Mouse (Mus musculus) neural tube, embryonic 11.5 days (tissue): ENCODE data around the gene Gm20388. TPM values are rescaled to one million over a fixed set of nuclear protein-coding genes. Genes with fewer than 3 reads are reported as not detected.
A peak's percentile ranks its signal among the peaks of the same experiment; 100 is the strongest.

ENCODE experiments used
- ATAC-seq: fragments of 200-750 bp; cut with Nextera tagmentation; 2 replicates; pipeline ENCODE4 v1.8.0; 2017; ENCODE audit warnings: moderate number of reproducible peaks, mild to moderate bottlenecking, moderate TSS enrichment, moderate library complexity; ENCODE audit not compliant: insufficient read depth, low FRiP score, low TSS enrichment
- DNase-seq: peaks from one replicate; pipeline ENCODE4 v3.0.0-alpha.2; 2015; ENCODE audit warnings: low spot score
- H3K27ac ChIP-seq: fragments of 300-500 bp; sonication (generic); 2 replicates; pipeline ENCODE4 v1.5.1; 2014; ENCODE audit warnings: low read depth, mild to moderate bottlenecking, low read length
- H3K27me3 ChIP-seq: fragments of 300-500 bp; sonication (generic); 2 replicates; pipeline ENCODE4 v1.6.1; 2014; ENCODE audit warnings: mild to moderate bottlenecking, low read length, mixed read lengths; ENCODE audit not compliant: control insufficient read depth, insufficient read depth
- H3K36me3 ChIP-seq: fragments of 300-500 bp; sonication (generic); 2 replicates; pipeline ENCODE4 v1.6.1; 2014; ENCODE audit warnings: mild to moderate bottlenecking, low read length, moderate library complexity, mixed read lengths; ENCODE audit not compliant: control insufficient read depth, insufficient read depth
- H3K4me1 ChIP-seq: fragments of 300-500 bp; sonication (generic); 2 replicates; pipeline ENCODE4 v1.6.1; 2014; ENCODE audit warnings: low read length, mixed read lengths; ENCODE audit not compliant: control insufficient read depth, insufficient read depth
- H3K4me2 ChIP-seq: fragments of 300-500 bp; sonication (generic); 2 replicates; pipeline ENCODE4 v1.6.1; 2014; ENCODE audit warnings: low read depth, mild to moderate bottlenecking, moderate library complexity
- H3K4me3 ChIP-seq: fragments of 300-500 bp; sonication (generic); 2 replicates; pipeline ENCODE4 v1.5.1; 2014; ENCODE audit warnings: low read depth, low read length
- H3K9ac ChIP-seq: fragments of 300-500 bp; sonication (generic); 2 replicates; pipeline ENCODE4 v1.6.1; 2014; ENCODE audit warnings: mild to moderate bottlenecking, low read length
- H3K9me3 ChIP-seq: fragments of 300-500 bp; sonication (generic); 2 replicates; pipeline ENCODE4 v1.6.1; 2016; ENCODE audit warnings: low read length; ENCODE audit not compliant: control insufficient read depth
- WGBS: fragments of 180-500 bp; shearing (Covaris S2); extraction: QIAGEN DNeasy Blood & Tissue Kit; methylation state at CpG from one replicate; pipeline ENCODE4 v1.1.7; 2014; 5-methylcytosine and 5-hydroxymethylcytosine counted together
- polyA plus RNA-seq: library from polyadenylated mRNA; unstranded; fragments of >200 nt; fragmentation: Nextera tagmentation; extraction: Ambion mirVana; gene quantifications from 2 replicates; pipeline ENCODE4 v1.2.1, GENCODE M21; 2014

The Gm20388 gene
- polyA plus RNA-seq, 1 experiment from 2014 or later, result not detected

GRCm38 (mm10) chr8:122551265-122552051 is 2640.8 kb downstream of the Gm20388 start, which contains the start of gene Piezo1:
Piezo1 (minus strand) TSS chr8:122551329.
- 0 out of 2 replicates have a peak, but pooled peaks cover 4% of the 10 kb centered on the region for H3K4me1 ChIP-seq
- peak within 1 kb of the TSS; percentile 49 for H3K4me3 ChIP-seq
- no peaks in the 10 kb centered on the region for H3K36me3 ChIP-seq
- H3K4me2 ChIP-seq, result peak within 1 kb of the TSS; percentile 81
- peak; percentile 35; the same call in 1 of the 2 replicates for ATAC-seq
- peak; percentile 83 for DNase-seq
- peaks cover 19% of the 10 kb centered on the region for H3K27me3 ChIP-seq
- H3K9me3 ChIP-seq, result no peaks in the 10 kb centered on the region
- peak within 1 kb of the TSS; percentile 74 for H3K9ac ChIP-seq
- H3K27ac ChIP-seq, result 0 out of 2 replicates have a peak within 1 kb of the TSS, but pooled peaks have one; percentile 14
- 13% methylated on average over 48 of the region's 56 CpGs for WGBS

GRCm38 (mm10) chr8:122554786-122555185 is 2644.1 kb downstream of the Gm20388 start:
- WGBS, result 86% methylated on average over 6 of the region's 6 CpGs
- Histone ChIP-seq H3K27ac (no peak overlapping the region), H3K4me2 (no peak overlapping the region), H3K4me1 (0 out of 2 replicates have a peak, but pooled peaks cover 4% of the 10 kb centered on the region), H3K36me3 (no peaks in the 10 kb centered on the region), H3K27me3 (peaks cover 19% of the 10 kb centered on the region), H3K9ac (no peak overlapping the region), H3K4me3 (no peak overlapping the region), H3K9me3 (no peaks in the 10 kb centered on the region)
- DNase-seq, result no peak
- no peak for ATAC-seq

DNA sequence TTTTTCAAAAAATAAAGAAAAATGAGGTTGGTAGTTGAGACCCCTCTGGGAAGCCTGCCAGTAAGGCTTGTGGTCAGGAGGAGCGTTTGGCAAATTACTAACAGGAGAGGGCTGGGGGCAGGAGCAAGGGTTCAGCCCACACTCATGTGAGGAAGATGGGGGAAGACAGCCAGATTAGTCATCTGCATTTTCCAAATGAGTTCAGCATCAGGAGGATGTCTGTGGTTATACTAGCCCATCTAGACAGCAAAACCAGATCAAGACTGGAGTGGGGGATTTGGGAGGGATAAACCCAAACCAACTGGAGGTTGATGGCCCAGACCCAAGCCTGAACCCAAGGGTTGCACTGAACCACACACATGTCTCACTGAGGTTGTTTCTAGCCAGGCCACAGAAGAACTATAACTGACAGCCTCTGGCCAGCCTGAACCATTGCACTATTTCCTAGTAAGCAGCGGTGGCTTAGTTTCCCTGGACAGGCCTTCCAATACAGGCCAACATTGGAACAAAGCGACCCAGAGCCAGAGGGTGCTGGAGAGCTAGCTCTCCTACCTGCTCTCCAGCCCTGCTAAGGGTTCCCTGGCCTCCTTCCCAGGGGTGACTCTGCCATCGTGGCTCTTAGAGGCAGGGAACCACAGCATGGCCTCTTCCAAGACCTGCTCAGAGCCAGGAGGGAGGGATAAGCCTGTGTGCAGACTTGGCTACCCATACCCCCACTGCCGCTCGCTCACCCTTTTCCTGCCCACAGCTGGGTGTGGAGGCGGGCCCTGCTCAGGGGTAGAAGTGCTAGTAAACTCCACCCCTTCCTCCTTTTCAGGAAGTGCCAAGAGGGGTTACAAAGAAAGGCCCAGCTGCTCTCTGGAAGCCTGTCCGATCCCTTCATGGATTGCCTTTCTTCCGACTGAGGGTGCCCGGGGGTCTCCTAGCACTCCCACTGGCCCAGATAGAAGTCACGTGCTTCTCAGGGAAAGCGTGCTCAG is 2645.7 kb downstream of the Gm20388 start:
- 59% methylated on average over 12 of the region's 12 CpGs for WGBS
- peak overlapping the region; percentile 18; the same call in 1 of the 2 replicates for H3K9ac ChIP-seq
- no peaks in the 10 kb centered on the region for H3K4me1 ChIP-seq
- DNase-seq, result no peak
- peaks cover 6% of the 10 kb centered on the region for H3K27me3 ChIP-seq
- H3K27ac ChIP-seq, result no peak overlapping the region
- no peaks in the 10 kb centered on the region for H3K36me3 ChIP-seq
- no peak overlapping the region for H3K4me2 ChIP-seq
- no peak for ATAC-seq
- H3K9me3 ChIP-seq, result no peaks in the 10 kb centered on the region
- H3K4me3 ChIP-seq, result no peak overlapping the region

DNA sequence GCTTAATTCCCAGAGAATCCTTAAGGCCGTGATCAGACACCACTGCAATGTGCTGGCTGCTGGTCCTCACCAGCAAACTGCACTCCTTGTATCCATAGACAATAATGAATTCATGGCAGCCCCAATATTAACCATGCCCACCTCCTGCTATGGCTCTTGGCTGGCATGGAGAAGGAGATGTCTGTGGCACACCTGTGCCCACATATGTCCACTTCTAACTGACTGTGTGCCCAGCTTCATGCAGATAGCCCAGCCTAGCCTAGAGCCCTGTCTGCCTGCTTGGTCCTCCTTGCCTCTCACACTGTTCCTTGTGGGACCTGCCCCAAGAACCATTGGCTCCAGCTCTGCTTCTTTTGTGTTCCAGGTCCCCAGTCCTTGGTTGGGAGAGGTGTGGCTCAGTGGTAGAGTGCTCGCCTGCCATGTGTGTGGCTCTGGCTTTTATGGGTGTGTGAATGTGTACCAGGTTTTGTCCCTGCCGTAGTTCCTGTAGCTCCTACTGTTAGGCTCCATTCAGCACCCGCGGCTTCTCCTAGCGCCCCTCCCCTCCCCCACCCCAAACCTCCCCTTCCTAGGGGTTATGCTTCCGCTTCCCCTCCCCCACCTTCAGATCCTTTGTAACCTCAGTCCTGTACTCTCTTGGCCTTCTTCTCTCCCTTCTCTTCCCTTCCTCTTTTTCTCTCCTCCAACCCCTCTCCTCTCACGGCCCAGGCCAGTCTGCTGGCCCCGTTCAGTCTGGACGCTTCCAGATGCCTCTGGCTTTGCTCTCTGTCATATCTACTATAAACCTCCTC is 2646.8 kb downstream of the Gm20388 start:
- H3K4me1 ChIP-seq, result no peaks in the 10 kb centered on the region
- H3K27me3 ChIP-seq, result no peaks in the 10 kb centered on the region
- no peak for DNase-seq
- H3K9ac ChIP-seq, result no peak overlapping the region
- no peak for ATAC-seq
- H3K36me3 ChIP-seq, result no peaks in the 10 kb centered on the region
- no peak overlapping the region for H3K27ac ChIP-seq
- no peaks in the 10 kb centered on the region for H3K9me3 ChIP-seq
- WGBS, result 48% methylated on average over 10 of the region's 10 CpGs
- H3K4me3 ChIP-seq, result no peak overlapping the region
- no peak overlapping the region for H3K4me2 ChIP-seq

DNA sequence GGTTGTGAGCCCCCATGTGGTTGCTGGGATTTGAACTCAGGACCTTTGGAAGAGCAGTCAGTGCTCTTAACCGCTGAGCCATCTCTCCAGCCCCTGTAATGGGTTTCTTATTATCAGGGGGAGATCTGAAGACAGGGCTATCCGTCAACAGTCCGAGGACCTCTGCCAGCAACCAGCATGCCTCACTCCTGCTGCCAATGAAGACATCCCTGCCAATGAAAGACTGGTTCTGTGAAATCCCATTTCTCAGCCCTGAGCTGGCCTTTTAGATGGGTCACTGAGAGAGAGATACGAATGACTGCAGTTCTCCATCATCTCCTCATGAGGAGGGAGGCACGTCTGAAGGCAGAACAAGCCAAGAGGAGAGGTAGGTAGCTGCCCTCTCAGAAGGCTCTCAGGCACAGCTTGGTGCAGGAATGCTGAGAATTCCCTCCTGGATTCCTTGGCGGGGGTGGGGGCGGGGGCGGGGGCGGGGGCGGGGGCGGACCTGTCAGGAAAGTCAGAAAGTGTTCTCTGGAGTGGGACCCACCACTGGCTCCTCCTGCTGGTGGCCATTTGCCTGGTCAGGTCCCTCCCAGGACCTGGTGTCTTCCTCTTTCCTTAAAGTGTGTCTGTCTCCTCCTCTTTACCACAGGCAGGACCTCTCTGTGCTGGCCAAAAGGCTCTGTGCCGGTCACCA is 2648.2 kb downstream of the Gm20388 start:
- Histone ChIP-seq H3K9me3 (no peaks in the 10 kb centered on the region), H3K4me2 (no peak overlapping the region), H3K27me3 (no peaks in the 10 kb centered on the region), H3K4me1 (no peaks in the 10 kb centered on the region), H3K27ac (no peak overlapping the region), H3K9ac (no peak overlapping the region), H3K4me3 (no peak overlapping the region), H3K36me3 (no peaks in the 10 kb centered on the region)
- ATAC-seq (no peak), DNase-seq (no peak)
- 15% methylated on average over 12 of the region's 12 CpGs for WGBS

GRCm38 (mm10) chr8:122561199-122561598 is 2650.6 kb downstream of the Gm20388 start:
- DNase-seq, result no peak
- Histone ChIP-seq H3K4me1 (no peaks in the 10 kb centered on the region), H3K27ac (no peak overlapping the region), H3K9me3 (no peaks in the 10 kb centered on the region), H3K4me2 (no peak overlapping the region), H3K27me3 (no peaks in the 10 kb centered on the region), H3K4me3 (no peak overlapping the region), H3K9ac (no peak overlapping the region), H3K36me3 (no peaks in the 10 kb centered on the region)
- ATAC-seq, result no peak
- 88% methylated on average over 5 of the region's 5 CpGs for WGBS

DNA sequence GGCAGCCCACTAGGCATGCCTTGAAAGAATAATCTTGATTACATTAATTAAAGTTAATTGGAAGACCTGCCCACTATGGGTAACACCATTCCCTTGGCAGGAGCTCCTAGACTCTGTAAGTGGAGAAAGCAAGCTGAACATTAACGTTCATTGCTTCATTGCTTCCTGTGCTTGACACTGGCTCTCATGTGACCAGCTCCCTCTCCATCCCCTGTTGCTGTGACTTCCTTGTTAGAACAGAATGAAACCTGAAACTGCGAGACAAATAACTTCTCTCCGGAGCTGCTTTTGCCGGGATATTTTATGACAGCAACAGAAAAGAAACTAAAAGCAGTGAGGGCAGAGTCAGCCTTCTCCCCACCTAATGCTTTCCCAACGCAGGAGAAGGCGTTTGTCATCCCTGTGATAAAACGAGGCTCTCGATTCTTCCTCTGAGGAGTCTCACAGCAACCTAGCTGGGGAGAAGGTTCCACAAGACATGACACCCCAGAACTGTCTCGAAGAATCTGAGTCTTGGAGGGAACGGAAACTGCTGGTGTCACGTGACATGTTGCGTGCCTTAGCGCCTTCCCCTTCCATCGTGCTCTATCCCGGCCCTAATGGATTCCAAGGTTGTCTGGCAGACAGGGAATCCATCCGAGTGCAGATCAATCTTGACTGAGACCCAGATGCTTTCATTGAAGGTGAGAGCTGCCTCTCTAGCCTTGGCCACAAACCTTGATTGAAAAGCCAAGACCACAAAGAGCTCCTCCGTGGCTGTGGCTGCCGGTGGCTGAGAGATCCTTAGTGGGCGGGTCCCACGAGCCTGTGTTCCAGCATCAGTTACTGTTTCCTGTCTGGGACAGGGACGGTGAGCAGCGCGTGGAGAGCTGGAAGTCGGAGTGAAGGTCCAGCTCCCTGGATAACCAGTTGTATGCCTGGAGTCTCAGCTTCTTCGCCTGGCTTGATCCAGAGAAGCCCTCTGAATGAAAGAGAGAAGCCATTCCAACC is 2654.0 kb downstream of the Gm20388 start:
- 87% methylated on average over 25 of the region's 25 CpGs for WGBS
- peaks cover 2% of the 10 kb centered on the region; the same call in 1 of the 2 replicates for H3K36me3 ChIP-seq

More for the DNA sequence above, 2654.0 kb downstream of the Gm20388 start:
- no peak for DNase-seq
- H3K4me2 ChIP-seq, result no peak overlapping the region
- no peaks in the 10 kb centered on the region for H3K27me3 ChIP-seq
- H3K4me1 ChIP-seq, result peaks cover 19% of the 10 kb centered on the region
- H3K9me3 ChIP-seq, result no peaks in the 10 kb centered on the region
- no peak for ATAC-seq
- no peak overlapping the region for H3K27ac ChIP-seq
- no peak overlapping the region for H3K9ac ChIP-seq
- H3K4me3 ChIP-seq, result no peak overlapping the region
